Mouse (Mus musculus) brain, embryonic 14.5 days (tissue): Measurements from ENCODE around the gene Mrpl14.

Experiments
- CTCF ChIP-seq: fragments of 200-500 bp; IDR thresholded peaks from 2 replicates; pipeline ENCODE4 v1.5.1; 2012; ENCODE audit warnings: inconsistent platforms, mild to moderate bottlenecking, moderate library complexity, borderline replicate concordance; ENCODE audit not compliant: insufficient read depth, insufficient read length; ENCODE audit errors: extremely low read depth
- POLR2A ChIP-seq: fragments of 200-500 bp; IDR thresholded peaks from 2 replicates; pipeline ENCODE4 v1.6.1; 2012; ENCODE audit warnings: mild to moderate bottlenecking, inconsistent platforms, borderline replicate concordance; ENCODE audit not compliant: poor library complexity, insufficient read depth, insufficient read length, severe bottlenecking; ENCODE audit errors: extremely low read depth

DNA sequence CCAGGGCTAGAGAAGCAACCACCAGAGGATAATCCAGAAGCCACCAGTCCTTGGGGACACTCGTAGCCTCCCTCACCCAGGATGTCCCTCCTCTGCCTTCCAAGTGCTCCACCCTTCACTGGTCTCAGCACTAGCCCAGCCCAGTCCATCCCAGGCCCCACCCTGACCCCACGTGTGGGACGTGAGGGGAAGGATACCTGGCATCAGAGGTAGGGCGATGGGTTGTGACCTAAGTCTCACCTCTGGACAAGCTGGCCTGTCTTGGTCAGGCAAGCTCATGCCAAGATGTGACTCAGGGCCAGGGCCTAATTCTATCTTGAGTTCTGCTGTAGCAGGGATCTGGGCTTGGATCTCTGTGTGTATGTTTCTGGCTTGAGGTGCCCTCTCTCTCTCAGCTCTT lies 48.8 kb downstream of the Mrpl14 start:
- TF ChIP-seq CTCF (no peak), POLR2A (no peak)
